In the genomic region with DNA sequence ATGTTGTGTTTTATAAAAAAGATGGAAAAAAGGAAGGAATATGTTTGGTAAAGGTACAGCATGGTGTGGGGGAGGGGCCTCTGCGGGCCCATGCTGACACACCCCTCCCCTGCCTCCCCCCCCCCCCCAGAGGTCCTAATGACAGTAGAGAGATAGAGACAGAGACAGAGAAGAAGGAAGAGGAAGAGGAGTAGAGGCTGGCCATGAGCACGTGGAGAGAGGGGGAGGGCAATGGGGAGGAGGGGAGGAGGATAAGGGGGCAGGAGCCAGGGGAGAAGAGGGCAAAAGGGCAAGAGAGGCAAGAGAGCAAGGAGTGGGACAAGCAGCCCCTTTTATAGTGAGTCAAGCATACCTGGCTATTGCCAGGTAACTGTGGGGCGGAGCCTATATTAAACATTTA, we compare ENCODE assay signal across 26 mouse cellular contexts.
DNase-seq lines count a peak whose midpoint lies in the region; ATAC-seq and TF ChIP-seq lines count a peak whose summit lies in the region.
"Had no signal": no experiment of that assay in that cellular context is flagged by ENCODE, and none has a peak within 500 bp of the region (broad histone marks: within the 10 kb centered on the region; RNA-seq: fewer than 3 reads in every experiment).

No protein-coding gene starts in this region.

- TF ChIP-seq EP300 in liver, embryonic 14.5 days (IDR thresholded peaks at IDR 0.05; ENCODE audit: low read depth): no peak

- WGBS in intestine, embryonic 14.5 days: 61% methylated on average over 3 of the region's 3 CpGs
- 44% methylated on average over 3 of the region's 3 CpGs for WGBS in intestine, postnatal 0 days
- WGBS in neural tube, embryonic 11.5 days: 55% methylated on average over 3 of the region's 3 CpGs
- WGBS in liver, embryonic 14.5 days (ENCODE audit: insufficient replicate concordance): 30% methylated on average over 3 of the region's 3 CpGs

- no peak overlapping the region for H3K27ac ChIP-seq in intestine, embryonic 14.5 days (ENCODE audit: low read depth)
- H3K27ac ChIP-seq in intestine, postnatal 0 days (ENCODE audit: low read depth, low read length): no peak overlapping the region
- no peak overlapping the region for H3K27ac ChIP-seq in neural tube, embryonic 11.5 days (ENCODE audit: low read depth, low read length)
- H3K27ac ChIP-seq in liver, embryonic 14.5 days: no peak overlapping the region
- H3K27ac ChIP-seq: embryonic facial prominence, embryonic 13.5 days; hindbrain, postnatal 0 days; midbrain, embryonic 12.5 days; neural tube, embryonic 15.5 days had no signal

- ATAC-seq in intestine, embryonic 14.5 days (replicated peaks; ENCODE audit: low FRiP score, low TSS enrichment, low read depth): peak; percentile 47; the same call in 1 of the 2 replicates
- no peak for ATAC-seq in intestine, postnatal 0 days
- peak; percentile 27; the same call in 1 of the 2 replicates for ATAC-seq in neural tube, embryonic 11.5 days (ENCODE audit: insufficient read depth, low FRiP score, low TSS enrichment)
- peak; percentile 66; the same call in 1 of the 2 replicates for ATAC-seq in liver, embryonic 14.5 days (ENCODE audit: insufficient read depth)
- ATAC-seq: hindbrain, postnatal 0 days had no signal

- no peak overlapping the region for H3K4me2 ChIP-seq in intestine, embryonic 14.5 days (ENCODE audit: low read length)
- no peak overlapping the region for H3K4me2 ChIP-seq in intestine, postnatal 0 days (replicated peaks; ENCODE audit: low read depth)
- H3K4me2 ChIP-seq in neural tube, embryonic 11.5 days (ENCODE audit: low read depth): no peak overlapping the region
- no peak overlapping the region for H3K4me2 ChIP-seq in liver, embryonic 14.5 days (ENCODE audit: low read depth)
- H3K4me2 ChIP-seq: embryonic facial prominence, embryonic 13.5 days; kidney, embryonic 15.5 days; limb, embryonic 12.5 days; midbrain, embryonic 12.5 days; neural tube, embryonic 15.5 days had no signal

- H3K4me1 ChIP-seq in intestine, embryonic 14.5 days (replicated peaks; ENCODE audit: control insufficient read depth, insufficient read depth, low read length): peaks cover 18% of the 10 kb centered on the region
- peaks cover 9% of the 10 kb centered on the region; the same call in 1 of the 2 replicates for H3K4me1 ChIP-seq in intestine, postnatal 0 days (replicated peaks; ENCODE audit: control insufficient read depth, insufficient read depth, low read length)
- peaks cover 8% of the 10 kb centered on the region; the same call in 1 of the 2 replicates for H3K4me1 ChIP-seq in neural tube, embryonic 11.5 days (ENCODE audit: control insufficient read depth, insufficient read depth, low read length)
- H3K4me1 ChIP-seq in liver, embryonic 14.5 days (replicated peaks; ENCODE audit: control insufficient read depth in 2 of 2, insufficient read depth in 2 of 2, low read length in 1 of 2): peaks cover 0 to 17% of the 10 kb centered on the region in 2 experiments; a peak in 3 of 4 replicates
- H3K4me1 ChIP-seq: embryonic facial prominence, embryonic 13.5 days had no signal

- H3K27me3 ChIP-seq in intestine, embryonic 14.5 days (replicated peaks; ENCODE audit: control insufficient read depth, insufficient read depth, low read length): no peaks in the 10 kb centered on the region
- no peaks in the 10 kb centered on the region for H3K27me3 ChIP-seq in intestine, postnatal 0 days (replicated peaks; ENCODE audit: control insufficient read depth, insufficient read depth, low read length)
- no peaks in the 10 kb centered on the region for H3K27me3 ChIP-seq in neural tube, embryonic 11.5 days (ENCODE audit: control insufficient read depth, insufficient read depth, low read length)
- H3K27me3 ChIP-seq in liver, embryonic 14.5 days (ENCODE audit: control insufficient read depth, insufficient read depth, low read length): no peaks in the 10 kb centered on the region
- H3K27me3 ChIP-seq: embryonic facial prominence, embryonic 13.5 days; kidney, embryonic 15.5 days; limb, embryonic 12.5 days; midbrain, embryonic 12.5 days; neural tube, embryonic 15.5 days had no signal

- no peak for TF ChIP-seq CTCF in intestine, postnatal 0 days (IDR thresholded peaks at IDR 0.05; ENCODE audit: low read depth)
- TF ChIP-seq CTCF in liver, embryonic 14.5 days (IDR thresholded peaks at IDR 0.05; ENCODE audit: low read depth): no peak

- intact Hi-C loops in left cerebral cortex, postnatal 25 days (cut with DNase I): no loop called here

- H3K9me3 ChIP-seq in intestine, embryonic 14.5 days (ENCODE audit: control insufficient read depth, low read length): no peaks in the 10 kb centered on the region
- no peaks in the 10 kb centered on the region for H3K9me3 ChIP-seq in intestine, postnatal 0 days (ENCODE audit: control insufficient read depth)
- H3K9me3 ChIP-seq in neural tube, embryonic 11.5 days (ENCODE audit: control insufficient read depth, low read length): no peaks in the 10 kb centered on the region
- H3K9me3 ChIP-seq in liver, embryonic 14.5 days (ENCODE audit: control insufficient read depth, low read length): no peaks in the 10 kb centered on the region
- H3K9me3 ChIP-seq: embryonic facial prominence, embryonic 13.5 days; forebrain, embryonic 10.5 days; G1E; kidney, embryonic 15.5 days; midbrain, embryonic 12.5 days had no signal

- DNase-seq in intestine, embryonic 14.5 days (ENCODE audit: low spot score): no peak
- DNase-seq in neural tube, embryonic 11.5 days (ENCODE audit: low spot score): no peak
- DNase-seq in neural tube, embryonic 10.5 days (ENCODE audit: extremely low spot score, low spot score): no peak
- no peak for DNase-seq in liver, embryonic 14.5 days (ENCODE audit: low read depth in 3 of 3, low spot score in 3 of 3)
- DNase-seq in left cerebral cortex, postnatal 25 days (ENCODE audit: low spot score in 2 of 2): no peak
- no peak for DNase-seq in thymus, postnatal 10 days (ENCODE audit: low spot score in 2 of 2)
- DNase-seq: adrenal gland, postnatal 25 days; cerebellum, adult 11-12 months; cerebellum, postnatal 10 days; forebrain, postnatal 0 days; gastrocnemius, postnatal 10 days; heart, postnatal 14 days; kidney, adult 18-20 months; kidney, postnatal 25 days; lung, postnatal 10 days; retina, postnatal 1 day; right cerebral cortex, postnatal 14 days had no signal

- H3K4me3 ChIP-seq in intestine, embryonic 14.5 days (ENCODE audit: low read depth, low read length): no peak overlapping the region
- no peak overlapping the region for H3K4me3 ChIP-seq in intestine, postnatal 0 days (ENCODE audit: low read depth, low read length)
- H3K4me3 ChIP-seq in neural tube, embryonic 11.5 days (ENCODE audit: low read depth, low read length): no peak overlapping the region
- H3K4me3 ChIP-seq in liver, embryonic 14.5 days (ENCODE audit: insufficient read depth in 1 of 2, low read depth in 2 of 2, low read length in 2 of 2): no peak overlapping the region
- H3K4me3 ChIP-seq: embryonic facial prominence, embryonic 13.5 days; forebrain, embryonic 10.5 days; kidney, embryonic 15.5 days; limb, embryonic 12.5 days; midbrain, embryonic 12.5 days; neural tube, embryonic 15.5 days had no signal

- no peaks in the 10 kb centered on the region for H3K36me3 ChIP-seq in intestine, embryonic 14.5 days (ENCODE audit: control insufficient read depth, insufficient read depth, low read length)
- no peaks in the 10 kb centered on the region for H3K36me3 ChIP-seq in intestine, postnatal 0 days (ENCODE audit: control insufficient read depth, insufficient read depth)
- H3K36me3 ChIP-seq in neural tube, embryonic 11.5 days (ENCODE audit: control insufficient read depth, insufficient read depth, low read length): no peaks in the 10 kb centered on the region
- no peaks in the 10 kb centered on the region for H3K36me3 ChIP-seq in liver, embryonic 14.5 days (replicated peaks; ENCODE audit: control insufficient read depth, insufficient read depth, low read depth)
- H3K36me3 ChIP-seq: embryonic facial prominence, embryonic 13.5 days; forebrain, embryonic 10.5 days; G1E; kidney, embryonic 15.5 days; limb, embryonic 12.5 days; midbrain, embryonic 12.5 days; neural tube, embryonic 15.5 days had no signal

- no peak overlapping the region for H3K9ac ChIP-seq in intestine, embryonic 14.5 days (ENCODE audit: low read length)
- no peak overlapping the region for H3K9ac ChIP-seq in intestine, postnatal 0 days (ENCODE audit: low read depth, low read length)
- no peak overlapping the region for H3K9ac ChIP-seq in neural tube, embryonic 11.5 days (ENCODE audit: low read length)
- no peak overlapping the region for H3K9ac ChIP-seq in liver, embryonic 14.5 days (replicated peaks)
- H3K9ac ChIP-seq: embryonic facial prominence, embryonic 13.5 days; forebrain, postnatal 0 days; kidney, embryonic 15.5 days; limb, embryonic 12.5 days; midbrain, embryonic 12.5 days; neural tube, embryonic 15.5 days had no signal
